Mouse (Mus musculus) MEL (cell line): ENCODE results near the gene Tmem39b. TPM values are rescaled to one million over a fixed set of nuclear protein-coding genes. Genes with fewer than 3 reads are reported as not detected.
"Not testable (repeated sequence)": the region's sequence is repeated elsewhere in the genome, so short reads cannot be mapped to it uniquely, and the experiment has no call there.

Experiments used
- DNase-seq: peaks from one replicate; pipeline ENCODE4 v3.0.0; 2011; ENCODE audit warnings: low read depth, low spot score
- H3K27ac ChIP-seq: 2 replicates; pipeline ENCODE4 v1.5.1; 2012; ENCODE audit warnings: low read depth, mild to moderate bottlenecking, control low read depth, low read length, moderate library complexity; ENCODE audit not compliant: control insufficient read depth
- H3K27me3 ChIP-seq, 2 experiments: fragments of 150-350 bp in 1 of 2; sonication (generic) in 1 of 2; 2 replicates each; pipeline ENCODE4 v1.6.1; 2012; ENCODE audit warnings: low read length in 2 of 2, mild to moderate bottlenecking in 2 of 2, improper control_type of control experiment in 1 of 2, moderate library complexity in 1 of 2; ENCODE audit not compliant: insufficient read depth in 2 of 2, control insufficient read depth in 1 of 2
- H3K36me3 ChIP-seq, 2 experiments: 2 replicates each; pipeline ENCODE4 v1.6.1; 2012 to 2014; ENCODE audit warnings: low read length in 2 of 2, improper control_type of control experiment in 1 of 2, inconsistent platforms in 1 of 2, mild to moderate bottlenecking in 1 of 2; ENCODE audit not compliant: insufficient read depth in 2 of 2, control insufficient read depth in 1 of 2
- H3K4me1 ChIP-seq, 2 experiments: fragments of 150-350 bp in 1 of 2; sonication (generic) in 1 of 2; 2 replicates each; pipeline ENCODE4 v1.6.1; 2012; ENCODE audit warnings: low read length in 2 of 2, improper control_type of control experiment in 1 of 2, mild to moderate bottlenecking in 1 of 2; ENCODE audit not compliant: insufficient read depth in 2 of 2, control insufficient read depth in 1 of 2
- H3K4me3 ChIP-seq, 2 experiments: fragments of 150-350 bp in 1 of 2; sonication (generic) in 1 of 2; 2 replicates each; pipeline ENCODE4 v1.5.1; 2012; ENCODE audit warnings: low read depth in 2 of 2, low read length in 2 of 2, mild to moderate bottlenecking in 2 of 2, moderate library complexity in 2 of 2, control low read depth in 1 of 2, improper control_type of control experiment in 1 of 2; ENCODE audit not compliant: control insufficient read depth in 1 of 2, insufficient read depth in 1 of 2
- H3K79me2 ChIP-seq: 2 replicates; pipeline ENCODE4 v1.6.1; 2012; ENCODE audit warnings: mild to moderate bottlenecking, low read length, moderate library complexity; ENCODE audit not compliant: control insufficient read depth, poor library complexity, insufficient read depth
- H3K9ac ChIP-seq: 2 replicates; pipeline ENCODE4 v1.6.1; 2012; ENCODE audit warnings: low read depth, mild to moderate bottlenecking, control low read depth, low read length, moderate library complexity; ENCODE audit not compliant: control insufficient read depth, poor library complexity, severe bottlenecking
- H3K9me3 ChIP-seq: fragments of 150-350 bp; sonication (generic); replicated peaks from 2 replicates; pipeline ENCODE4 v1.6.1; 2012; ENCODE audit warnings: mild to moderate bottlenecking, low read length, improper control_type of control experiment, moderate library complexity; ENCODE audit not compliant: insufficient read depth
- CHD1 ChIP-seq: IDR thresholded peaks from 2 replicates; pipeline ENCODE4 v1.6.1; 2012; ENCODE audit warnings: low read depth, mild to moderate bottlenecking, inconsistent platforms, low read length, improper control_type of control experiment
- CTCF ChIP-seq, 3 experiments: IDR thresholded peaks in 2 of 3; conservative IDR thresholded peaks in 1 of 3; 2 replicates each; pipeline ENCODE4 v1.5.1; 2011 to 2012; ENCODE audit warnings: low read length in 3 of 3, low read depth in 2 of 3, mild to moderate bottlenecking in 2 of 3, improper control_type of control experiment in 1 of 3, inconsistent platforms in 1 of 3, mixed read lengths in 1 of 3, moderate library complexity in 1 of 3; ENCODE audit not compliant: control insufficient read depth in 1 of 3, insufficient read depth in 1 of 3, poor library complexity in 1 of 3, severe bottlenecking in 1 of 3
- GABPA ChIP-seq: IDR thresholded peaks from 2 replicates; pipeline ENCODE4 v1.6.1; 2012; ENCODE audit warnings: low read depth, mild to moderate bottlenecking, inconsistent platforms, low read length, improper control_type of control experiment, moderate library complexity
- GATA1 ChIP-seq: IDR thresholded peaks from 2 replicates; pipeline ENCODE4 v1.6.1; 2011; ENCODE audit warnings: low read depth, low read length, improper control_type of control experiment
- HCFC1 ChIP-seq: IDR thresholded peaks from 2 replicates; pipeline ENCODE4 v1.6.1; 2012; ENCODE audit warnings: low read depth, mild to moderate bottlenecking, inconsistent platforms, low read length, improper control_type of control experiment, moderate library complexity
- KAT2A ChIP-seq: conservative IDR thresholded peaks from 2 replicates; pipeline ENCODE4 v1.6.1; 2012; ENCODE audit warnings: low read depth, low read length, improper control_type of control experiment, inconsistent platforms
- MAZ ChIP-seq: IDR thresholded peaks from 2 replicates; pipeline ENCODE4 v1.6.1; 2012; ENCODE audit warnings: low read depth, mild to moderate bottlenecking, inconsistent platforms, low read length, improper control_type of control experiment
- MXI1 ChIP-seq: IDR thresholded peaks from 2 replicates; pipeline ENCODE4 v1.6.1; 2011; ENCODE audit warnings: mild to moderate bottlenecking, low read depth, low read length, improper control_type of control experiment
- POLR2AphosphoS2 ChIP-seq: IDR thresholded peaks from 2 replicates; pipeline ENCODE4 v1.6.1; 2011; ENCODE audit warnings: low read length, improper control_type of control experiment
- RCOR1 ChIP-seq: IDR thresholded peaks from 2 replicates; pipeline ENCODE4 v1.6.1; 2012; ENCODE audit warnings: low read depth, mild to moderate bottlenecking, inconsistent platforms, low read length, improper control_type of control experiment
- SIN3A ChIP-seq: IDR thresholded peaks from 2 replicates; pipeline ENCODE4 v1.6.1; 2012; ENCODE audit warnings: low read length, improper control_type of control experiment, inconsistent platforms
- UBTF ChIP-seq: IDR thresholded peaks from 2 replicates; pipeline ENCODE4 v1.6.1; 2012; ENCODE audit warnings: low read depth, mild to moderate bottlenecking, inconsistent platforms, low read length, improper control_type of control experiment, moderate library complexity, borderline replicate concordance; ENCODE audit not compliant: insufficient read depth
- USF1 ChIP-seq: IDR thresholded peaks from 2 replicates; pipeline ENCODE4 v1.6.1; 2014; ENCODE audit warnings: low read depth, mild to moderate bottlenecking, inconsistent platforms, low read length, improper control_type of control experiment, moderate library complexity
- USF2 ChIP-seq, 2 experiments: IDR thresholded peaks; 2 replicates each; pipeline ENCODE4 v1.6.1; 2011 to 2012; ENCODE audit warnings: improper control_type of control experiment in 2 of 2, low read length in 2 of 2, borderline replicate concordance in 1 of 2, inconsistent platforms in 1 of 2, low read depth in 1 of 2, mild to moderate bottlenecking in 1 of 2; ENCODE audit not compliant: insufficient read depth in 1 of 2
- ZC3H11A ChIP-seq: IDR thresholded peaks from 2 replicates; pipeline ENCODE4 v1.6.1; 2012; ENCODE audit warnings: low read depth, mild to moderate bottlenecking, inconsistent platforms, low read length, improper control_type of control experiment
- polyA plus RNA-seq, 2 experiments: library from polyadenylated mRNA; stranded (reverse) in 1 of 2; unstranded in 1 of 2; fragments of >175 nt in 1 of 2; fragments of >200 nt in 1 of 2; gene quantifications; 2 replicates each; pipeline versions ENCODE4 v1.2.1 to v1.2.4; 2012; ENCODE audit warnings: low replicate concordance in 2 of 2, low read depth in 1 of 2; ENCODE audit not compliant: insufficient read length in 2 of 2, insufficient read depth in 1 of 2, missing spikeins in 1 of 2
- total RNA-seq: library from RNA; depleted of rRNA; stranded (reverse); fragments of 300-350 nt; gene quantifications from 2 replicates; pipeline ENCODE4 v1.2.3, GENCODE M21; 2012

The Tmem39b gene
- total and polyA plus RNA-seq, 3 experiments: 12.2 to 81.0 (median 55.2) TPM

DNA sequence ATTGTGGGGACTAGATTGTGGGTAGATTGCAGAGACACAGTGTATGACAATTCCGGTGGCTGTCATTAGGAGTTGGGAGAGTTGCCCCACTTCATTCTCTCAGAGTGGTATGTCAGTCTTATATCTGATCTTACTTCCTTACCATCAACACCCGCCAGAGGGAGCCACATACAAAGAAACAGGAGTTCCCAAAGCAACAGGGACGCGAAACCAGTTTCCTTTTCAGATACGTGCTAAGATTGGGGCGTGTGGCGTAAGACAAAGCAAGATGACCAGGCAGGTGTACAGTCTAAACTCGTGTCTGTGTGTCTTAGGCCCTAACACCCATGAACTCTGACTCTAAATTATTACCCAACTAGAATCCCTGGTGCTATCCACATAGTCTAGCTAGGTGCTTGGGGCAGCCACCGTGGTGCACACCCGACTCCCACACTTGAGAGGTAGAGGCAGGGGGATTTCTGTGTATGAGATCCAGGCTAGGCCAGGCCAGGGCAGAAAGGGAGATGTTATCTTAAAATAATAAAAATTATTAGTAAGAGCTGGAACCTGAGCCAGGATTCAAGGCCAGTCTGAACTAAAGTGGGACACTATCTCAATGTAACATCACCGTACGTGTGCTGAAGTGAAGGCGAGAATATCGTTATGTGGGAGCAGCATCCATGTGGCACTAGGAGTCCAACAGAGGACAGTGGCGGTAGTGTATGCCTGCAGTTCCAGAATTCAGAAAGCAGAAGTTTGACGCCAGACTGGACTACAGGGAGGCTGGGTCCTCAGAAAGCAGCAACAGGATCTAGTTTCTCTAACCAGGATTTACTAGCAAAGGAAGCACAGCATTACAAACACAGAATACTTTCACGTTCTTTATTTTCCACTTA is 5.1 kb upstream of the Tmem39b start (continued):
- TF ChIP-seq USF2 (IDR thresholded peaks at IDR 0.05; ENCODE audit: borderline replicate concordance in 1 of 2, insufficient read depth in 1 of 2, low read depth in 1 of 2, low read length in 2 of 2) (no peak), GABPA (no peak), UBTF (no peak)

DNA sequence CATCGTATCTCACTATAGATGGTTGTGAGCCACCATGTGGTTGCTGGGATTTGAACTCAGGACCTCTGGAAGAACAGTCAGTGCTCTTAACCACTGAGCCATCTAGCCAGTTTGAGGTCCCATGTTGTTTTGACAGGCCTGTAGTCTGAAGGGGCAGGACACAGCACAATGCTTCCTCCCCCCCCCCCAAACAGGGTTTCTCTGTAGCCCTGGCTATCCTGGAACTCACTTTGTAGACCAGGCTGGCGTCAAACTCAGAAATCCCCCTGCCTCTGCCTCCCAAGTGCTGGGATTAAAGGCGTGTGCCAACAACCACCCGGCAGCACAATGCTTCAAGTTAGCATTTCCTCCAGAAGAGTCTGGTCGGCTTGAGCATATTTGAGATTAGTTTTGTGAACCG is 4.0 kb upstream of the Tmem39b start:
- not testable (repeated sequence) for H3K9ac ChIP-seq, H3K36me3 ChIP-seq, H3K27ac ChIP-seq, H3K79me2 ChIP-seq, H3K4me1 ChIP-seq, DNase-seq, H3K9me3 ChIP-seq, H3K27me3 ChIP-seq, H3K4me3 ChIP-seq

DNA sequence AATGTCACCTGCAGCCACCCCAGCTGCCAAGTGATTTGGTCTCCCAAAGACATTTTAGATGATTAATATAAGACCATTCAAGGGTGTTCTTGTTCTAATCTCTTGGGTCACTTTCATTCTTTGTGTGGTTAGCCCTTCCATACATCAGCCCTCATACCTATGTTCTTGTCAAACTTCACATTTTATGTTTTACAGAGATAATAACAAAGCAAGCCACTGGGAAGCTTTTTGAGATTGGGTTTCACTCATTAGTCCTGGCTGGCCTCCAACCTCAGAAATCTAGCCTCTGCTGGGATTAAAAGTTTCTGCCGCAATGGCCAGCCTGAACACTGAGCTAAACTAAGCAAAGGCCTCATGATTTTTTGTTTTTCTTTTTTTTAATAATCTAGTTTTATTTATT is 3.6 kb upstream of the Tmem39b start:
- Histone ChIP-seq H3K36me3 (peaks cover 0 to 8% of the 10 kb centered on the region in 2 experiments; a peak in 3 of 4 replicates), H3K27me3 (no peaks in the 10 kb centered on the region), H3K4me3 (no peak overlapping the region), H3K9me3 (no peaks in the 10 kb centered on the region), H3K4me1 (peaks cover 5 to 8% of the 10 kb centered on the region in 2 experiments), H3K79me2 (peaks cover 6% of the 10 kb centered on the region; the same call in 1 of the 2 replicates), H3K9ac (no peak overlapping the region), H3K27ac (no peak overlapping the region)
- TF ChIP-seq ZC3H11A (no peak), GATA1 (no peak), RCOR1 (peak; percentile 70), MXI1 (no peak), MAZ (no peak), SIN3A (no peak), USF1 (no peak), POLR2AphosphoS2 (peak; percentile 73; the same call in 1 of the 2 replicates), CHD1 (no peak), HCFC1 (no peak), CTCF (IDR thresholded peaks at IDR 0.05 in 2 of 3, conservative IDR thresholded peaks at IDR 0.05 in 1 of 3; ENCODE audit: control insufficient read depth in 1 of 3, insufficient read depth in 1 of 3, low read depth in 2 of 3, low read length in 3 of 3, poor library complexity in 1 of 3, severe bottlenecking in 1 of 3) (no peak), GABPA (no peak), USF2 (IDR thresholded peaks at IDR 0.05; ENCODE audit: borderline replicate concordance in 1 of 2, insufficient read depth in 1 of 2, low read depth in 1 of 2, low read length in 2 of 2) (no peak), KAT2A (no peak)
- DNase-seq: peak; percentile 46
